9 mouse cellular contexts compared by ENCODE assay signal in the genomic region with DNA sequence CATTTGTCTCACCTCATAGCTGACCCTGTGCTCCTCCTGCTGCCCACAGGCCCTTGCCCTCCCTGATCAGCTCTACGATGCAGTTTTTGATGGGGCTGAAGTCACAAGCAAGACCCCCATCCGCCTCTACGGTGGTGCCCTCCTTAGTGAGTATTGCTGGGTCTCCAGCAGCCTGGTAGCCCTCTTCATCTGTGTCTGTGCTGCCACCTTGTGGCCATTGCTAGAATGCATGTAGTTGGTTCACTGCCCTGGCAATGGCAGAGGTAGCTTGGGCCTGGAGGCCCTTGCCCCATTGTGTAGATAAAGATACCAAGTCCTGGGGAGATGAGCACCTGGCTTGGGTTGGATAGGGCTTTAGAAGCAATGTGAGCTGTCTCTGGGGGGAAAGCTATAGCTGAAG. TPM values are rescaled to one million over a fixed set of nuclear protein-coding genes. Genes with fewer than 3 reads are reported as not detected.
DNase-seq lines count a peak whose midpoint lies in the region; ATAC-seq and TF ChIP-seq lines count a peak whose summit lies in the region.
"Had no signal": no experiment of that assay in that cellular context is flagged by ENCODE, and none has a peak within 500 bp of the region (broad histone marks: within the 10 kb centered on the region; RNA-seq: fewer than 3 reads in every experiment).

No protein-coding gene starts in this region.

- peak; percentile 90 for DNase-seq in adrenal gland, adult 2 months
- DNase-seq in embryo, embryonic 10 days (ENCODE audit: low spot score) = peak; percentile 97
- DNase-seq in gastrocnemius, postnatal 36 days = peak; percentile 87 to 88
- peak; percentile 90 to 97 for DNase-seq in left cerebral cortex, postnatal 14 days (ENCODE audit: low spot score in 2 of 2)
- peak; percentile 100 for DNase-seq in midbrain, embryonic 11.5 days (ENCODE audit: low spot score, missing footprints)
- DNase-seq in right cerebral cortex, postnatal 36 days (ENCODE audit: low spot score in 2 of 2) = peak; percentile 69 to 77
- peak; percentile 70 for DNase-seq in yolk sac, embryonic 10.5 days (ENCODE audit: low spot score)

- 0 out of 2 replicates have a peak, but pooled peaks cover 3% of the 10 kb centered on the region for H3K4me1 ChIP-seq in intestine, postnatal 0 days (replicated peaks; ENCODE audit: control insufficient read depth, insufficient read depth, low read length)
- H3K4me1 ChIP-seq in midbrain, embryonic 11.5 days (ENCODE audit: control insufficient read depth, insufficient read depth, low read length) = peaks cover 20% of the 10 kb centered on the region

- no peaks in the 10 kb centered on the region for H3K27me3 ChIP-seq in intestine, postnatal 0 days (replicated peaks; ENCODE audit: control insufficient read depth, insufficient read depth, low read length)
- no peaks in the 10 kb centered on the region for H3K27me3 ChIP-seq in midbrain, embryonic 11.5 days (ENCODE audit: control insufficient read depth, insufficient read depth, low read length)
- H3K27me3 ChIP-seq: stomach, embryonic 15.5 days had no signal

- H3K27ac ChIP-seq in intestine, postnatal 0 days (ENCODE audit: low read depth, low read length) = no peak overlapping the region; the same call in 1 of the 2 replicates
- H3K27ac ChIP-seq in midbrain, embryonic 11.5 days (ENCODE audit: low read depth, low read length) = no peak overlapping the region; the same call in 1 of the 2 replicates
- H3K27ac ChIP-seq: stomach, embryonic 15.5 days had no signal

- no peaks in the 10 kb centered on the region for H3K9me3 ChIP-seq in intestine, postnatal 0 days (ENCODE audit: control insufficient read depth)
- H3K9me3 ChIP-seq in midbrain, embryonic 11.5 days (ENCODE audit: control insufficient read depth, low read length) = no peaks in the 10 kb centered on the region
- H3K9me3 ChIP-seq: stomach, embryonic 15.5 days had no signal

- intact Hi-C loops in gastrocnemius, postnatal 36 days (cut with DNase I) = loop anchor here (2.0 to 5.0 kb wide), 2 partner anchors 128 to 297 kb away; no protein-coding TSS in a partner anchor
- intact Hi-C loops in left cerebral cortex, postnatal 14 days (cut with DNase I) = loop anchor here (1.0 to 5.0 kb wide), 2 partner anchors 130 to 297 kb away; no protein-coding TSS in a partner anchor

- 0 out of 2 replicates have a peak, but pooled peaks have one; percentile 20 for ATAC-seq in intestine, postnatal 0 days
- ATAC-seq in midbrain, embryonic 11.5 days (ENCODE audit: low FRiP score) = peak; percentile 33

- H3K36me3 ChIP-seq in intestine, postnatal 0 days (ENCODE audit: control insufficient read depth, insufficient read depth) = peaks cover 20% of the 10 kb centered on the region
- H3K36me3 ChIP-seq in midbrain, embryonic 11.5 days (ENCODE audit: control insufficient read depth, insufficient read depth, low read length) = peaks cover 8% of the 10 kb centered on the region; the same call in 1 of the 2 replicates
- H3K36me3 ChIP-seq: stomach, embryonic 15.5 days had no signal

- no peak overlapping the region for H3K4me3 ChIP-seq in intestine, postnatal 0 days (ENCODE audit: low read depth, low read length)
- no peak overlapping the region for H3K4me3 ChIP-seq in midbrain, embryonic 11.5 days (ENCODE audit: low read depth, low read length)
- H3K4me3 ChIP-seq: stomach, embryonic 15.5 days had no signal

- H3K9ac ChIP-seq in intestine, postnatal 0 days (ENCODE audit: low read depth, low read length) = no peak overlapping the region
- no peak overlapping the region for H3K9ac ChIP-seq in midbrain, embryonic 11.5 days (ENCODE audit: low read length)
- H3K9ac ChIP-seq: stomach, embryonic 15.5 days had no signal

- no peak overlapping the region for H3K4me2 ChIP-seq in intestine, postnatal 0 days (replicated peaks; ENCODE audit: low read depth)
- H3K4me2 ChIP-seq in midbrain, embryonic 11.5 days = no peak overlapping the region
- H3K4me2 ChIP-seq: stomach, embryonic 15.5 days had no signal

- TF ChIP-seq CTCF in intestine, postnatal 0 days (IDR thresholded peaks at IDR 0.05; ENCODE audit: low read depth) = peak; percentile 95

- 18% methylated on average over 3 of the region's 3 CpGs for WGBS in intestine, postnatal 0 days
- 26% methylated on average over 3 of the region's 3 CpGs for WGBS in midbrain, embryonic 11.5 days

RNA-seq across cellular contexts. Expression of gene Trp53i11, which starts 11.5 kb away (rescaled TPM):
- total RNA-seq in adrenal gland, adult 2 months (2021) = 10 to 100 TPM; 58.6 to 64.7 TPM
- 123 and 179 TPM in 2 replicates for polyA plus RNA-seq in adrenal gland, adult 2 months (2012; rRNA removed)
- total RNA-seq in gastrocnemius, postnatal 36 days (2021) = 1 to 10 TPM; 4.7 to 8.0 TPM
- 16.4 and 21.8 TPM in 2 replicates for polyA plus RNA-seq in intestine, postnatal 0 days (2015; fragmentation: Nextera tagmentation; extraction: Ambion mirVana)
- total RNA-seq in left cerebral cortex, postnatal 14 days (2021) = 10 to 100 TPM; 58.3 to 58.8 TPM
- polyA plus RNA-seq in midbrain, embryonic 11.5 days (2014; fragmentation: Nextera tagmentation; extraction: Ambion mirVana) = 179 and 191 TPM in 2 replicates

Comparison
In these comparisons a context has a peak if more than half of its experiments do, and no peak if none do; other contexts are left out.
1. RNA of gene Trp53i11, which starts 11.5 kb away (total RNA-seq): 58.6 to 64.7 TPM in adrenal gland, adult 2 months and 58.3 to 58.8 TPM in left cerebral cortex, postnatal 14 days; 4.7 to 8.0 TPM in gastrocnemius, postnatal 36 days; every median in the first group is over 4 times any median in the second.
2. Peak in every context shown above with its lines, with median percentiles within 50 percentile points of each other: DNase-seq.